Mouse (Mus musculus): ENCODE results near the gene Stx1b.
A peak's percentile ranks its signal among the peaks of the same experiment; 100 is the strongest.

DNA sequence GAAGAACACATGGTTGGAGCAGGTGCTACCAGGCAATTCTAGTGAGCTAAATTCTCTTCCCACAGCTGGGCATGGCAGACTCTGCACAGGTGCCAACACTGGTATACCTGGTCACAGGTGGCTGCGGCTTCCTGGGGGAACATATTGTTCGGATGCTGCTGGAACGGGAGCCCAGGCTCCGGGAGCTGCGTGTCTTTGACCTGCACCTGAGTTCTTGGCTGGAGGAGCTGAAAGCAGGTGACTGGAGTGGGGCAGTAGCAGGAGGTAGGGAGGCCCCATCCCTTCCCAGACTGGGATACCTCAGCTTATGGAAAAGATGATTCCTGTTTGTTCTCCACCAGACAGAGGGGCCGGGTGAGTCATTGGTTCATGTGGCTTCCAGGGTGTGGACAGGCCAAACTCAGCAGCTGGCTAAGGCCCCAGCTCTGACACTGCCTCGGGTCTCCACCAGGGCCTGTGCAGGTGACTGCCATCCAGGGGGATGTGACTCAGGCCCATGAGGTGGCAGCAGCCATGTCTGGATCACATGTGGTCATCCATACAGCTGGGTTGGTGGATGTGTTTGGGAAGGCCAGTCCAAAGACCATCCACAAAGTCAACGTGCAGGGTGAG, 23.2 kb downstream of the Stx1b start:
- no peak for TF ChIP-seq POLR2A (IDR thresholded peaks at IDR 0.05; ENCODE audit: low read depth, low read length)
- 0 out of 2 replicates have a peak, but pooled peaks have one; percentile 1 for TF ChIP-seq CTCF (conservative IDR thresholded peaks at IDR 0.05; ENCODE audit: insufficient read depth, insufficient read length, low read depth, low read length)
